Mouse (Mus musculus): Measurements from ENCODE around the gene Agap2.

DNA sequence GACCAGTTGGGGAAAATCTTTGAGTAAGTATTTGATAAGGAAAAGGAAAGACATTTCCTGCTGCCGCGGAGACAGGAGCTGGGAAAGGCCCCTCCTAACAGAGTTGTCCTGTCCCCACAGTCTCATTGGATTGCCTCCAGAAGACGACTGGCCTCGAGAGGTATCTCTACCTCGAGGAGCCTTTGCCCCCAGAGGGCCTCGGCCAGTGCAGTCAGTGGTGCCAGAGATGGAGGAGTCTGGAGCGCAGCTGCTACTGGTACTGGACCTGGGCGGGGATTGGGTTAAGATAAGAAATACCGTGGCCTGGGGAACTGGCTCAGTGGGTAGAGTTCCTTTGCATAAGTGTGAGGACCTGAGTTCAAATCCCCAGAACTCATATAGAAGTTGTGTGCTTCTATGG, 9.1 kb upstream of the Agap2 start:
- TF ChIP-seq CTCF (IDR thresholded peaks at IDR 0.05; ENCODE audit: low read depth, low read length) = no peak
- no peak for TF ChIP-seq POLR2A (IDR thresholded peaks at IDR 0.05; ENCODE audit: extremely low read depth, insufficient read depth, low read length)
